Mouse (Mus musculus) embryo, embryonic 9.5 days (tissue): ENCODE results near the gene Phb2.

Experiments
- DNase-seq: peaks from one replicate; pipeline ENCODE4 v3.0.0-alpha.2; 2017; ENCODE audit errors: extremely low spot score

Gene Phb2

DNA sequence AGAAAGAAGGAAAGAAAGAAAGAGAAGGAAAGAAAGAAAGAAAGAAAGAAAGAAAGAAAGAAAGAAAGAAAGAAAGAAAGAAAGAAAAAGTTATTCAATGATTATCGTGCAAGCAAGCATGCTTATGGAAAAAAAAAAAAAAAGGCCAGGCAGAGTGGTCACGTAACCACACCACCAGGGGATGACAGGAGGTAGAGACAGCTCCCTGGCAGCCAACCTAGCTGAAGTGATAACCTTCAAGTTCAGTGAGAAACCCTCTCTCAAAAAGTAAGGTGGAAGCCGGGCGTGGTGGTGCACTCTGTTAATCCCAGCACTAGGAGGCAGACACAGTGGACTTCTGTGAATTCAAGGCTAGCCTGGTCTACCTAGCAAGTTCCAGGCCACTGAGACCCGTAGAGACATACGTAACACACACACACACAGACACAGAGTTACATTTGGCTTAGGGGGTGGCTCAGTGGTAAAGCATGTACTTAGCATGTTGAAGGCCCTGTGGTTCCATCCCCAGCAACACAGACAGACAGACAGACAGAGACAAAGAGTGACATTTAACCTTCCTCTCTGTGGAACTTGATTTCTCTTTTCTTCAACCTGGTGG is 10.8 kb downstream of the Phb2 start:
- DNase-seq: no peak

DNA sequence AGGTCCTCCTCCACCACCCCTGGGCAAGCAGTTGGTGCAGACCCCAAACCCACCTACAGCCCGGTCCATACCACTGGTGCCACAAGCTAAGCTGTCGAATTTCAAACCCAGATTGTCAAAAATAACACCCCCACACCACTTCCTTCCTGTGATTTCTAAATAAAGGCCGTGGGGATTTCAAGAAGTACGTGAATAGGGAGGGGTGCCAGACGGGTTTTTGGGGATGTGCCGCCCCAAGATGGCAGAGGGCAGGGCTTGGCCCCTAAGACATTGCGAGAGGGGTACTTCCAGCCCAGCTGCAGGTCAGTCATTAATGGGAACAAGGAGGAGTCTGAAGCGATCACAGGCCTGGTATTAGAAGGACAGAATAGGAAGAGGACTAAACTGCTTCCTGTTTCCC is 11.4 kb downstream of the Phb2 start:
- no peak for DNase-seq

DNA sequence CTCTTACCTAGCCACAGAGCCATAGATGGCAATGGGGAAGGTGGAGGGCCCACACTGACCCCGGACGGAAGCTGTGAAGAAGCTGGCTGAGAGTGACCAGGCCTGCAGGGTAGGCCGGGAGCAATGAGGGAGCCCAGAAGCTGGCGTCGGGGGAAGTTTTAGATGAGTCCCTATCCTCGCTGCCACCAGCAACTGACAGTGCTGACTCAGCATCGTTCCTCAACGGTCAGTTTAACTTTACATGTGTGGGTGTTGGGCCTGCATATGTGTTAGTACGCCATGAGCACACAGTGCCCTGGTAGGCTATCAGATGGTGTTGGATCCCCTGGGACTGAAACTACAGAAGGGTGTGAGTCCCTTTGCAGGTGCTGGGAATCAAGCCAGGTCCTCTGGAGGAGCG is 12.3 kb downstream of the Phb2 start:
- no peak for DNase-seq

DNA sequence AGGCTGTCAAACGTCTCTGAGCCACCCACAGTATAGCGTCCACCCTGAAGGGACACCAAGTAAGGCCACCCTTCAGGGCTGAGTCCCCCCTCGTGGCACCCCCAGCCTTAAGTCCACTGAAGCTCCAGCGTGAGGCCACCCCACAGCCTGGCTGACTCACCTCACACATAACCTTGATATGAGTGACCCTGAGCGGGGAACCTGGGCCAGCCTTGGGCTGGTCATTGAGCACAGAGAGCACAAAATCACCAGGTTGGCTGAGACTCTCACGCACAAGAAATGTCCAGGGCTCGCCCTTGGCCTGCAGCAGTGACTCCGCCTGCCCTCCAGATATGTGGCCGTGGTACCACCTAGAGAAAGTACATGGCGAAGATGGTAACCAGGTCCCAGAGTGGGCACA is 16.5 kb downstream of the Phb2 start:
- no peak for DNase-seq

DNA sequence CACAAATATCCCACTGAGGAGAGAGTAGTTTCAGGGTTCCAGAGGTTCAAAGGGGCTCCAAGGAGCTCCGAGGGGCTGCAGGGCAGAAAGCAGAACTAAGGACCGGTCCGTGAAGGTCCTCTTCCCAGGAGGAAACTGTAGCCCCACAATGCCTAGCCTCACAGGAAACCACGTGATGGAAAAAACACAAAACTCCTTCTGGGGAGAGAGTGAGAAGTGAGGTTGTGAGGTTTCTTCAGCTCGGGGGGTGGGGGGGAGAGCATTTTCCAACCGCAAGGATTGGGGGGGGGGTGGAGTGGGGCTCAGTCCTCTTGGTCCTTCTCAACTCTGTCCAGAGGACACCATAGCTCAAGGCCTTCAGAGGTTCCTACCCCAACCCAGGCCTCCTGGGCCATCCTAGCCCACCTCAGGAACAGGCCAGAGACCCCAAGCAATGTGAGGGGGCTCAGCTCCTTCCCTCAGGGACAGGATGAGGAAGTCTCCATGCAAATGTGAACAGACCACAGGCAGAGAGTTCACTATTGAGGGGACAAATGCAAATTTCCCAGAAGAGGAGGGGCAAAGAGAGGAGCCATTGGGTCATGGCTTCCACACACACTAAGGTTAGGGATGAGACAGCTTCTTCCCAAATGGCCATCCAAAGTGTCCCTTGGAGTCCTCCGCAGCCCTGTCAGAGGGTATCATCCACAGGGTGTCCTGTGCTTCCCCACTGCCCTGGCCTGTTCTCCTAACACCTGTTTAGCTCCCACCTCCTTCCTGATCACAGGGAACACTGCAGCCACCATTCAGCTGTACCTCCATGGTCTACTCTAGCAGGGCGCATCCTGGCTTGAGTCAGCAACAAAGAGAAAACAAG is 17.9 kb downstream of the Phb2 start:
- DNase-seq: no peak

DNA sequence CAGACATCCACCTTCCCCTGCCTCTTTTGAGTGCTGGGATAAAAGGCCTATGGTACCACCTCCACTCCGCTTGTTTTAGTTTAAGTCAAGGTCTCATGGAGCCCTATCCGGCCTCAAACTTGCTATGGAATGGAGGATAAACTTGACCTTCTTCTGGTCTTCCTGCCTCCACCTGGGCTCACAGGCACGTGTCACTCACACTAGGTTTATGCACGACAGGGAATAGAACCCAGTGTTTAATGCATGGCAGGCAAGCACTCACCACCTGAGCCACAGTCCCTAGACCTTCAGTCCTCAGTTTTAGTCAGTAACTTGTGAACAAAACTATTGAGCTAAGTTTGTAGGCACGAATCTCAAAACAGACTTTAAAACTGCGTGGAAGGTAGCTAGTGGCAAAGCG is 18.9 kb downstream of the Phb2 start:
- no peak for DNase-seq

DNA sequence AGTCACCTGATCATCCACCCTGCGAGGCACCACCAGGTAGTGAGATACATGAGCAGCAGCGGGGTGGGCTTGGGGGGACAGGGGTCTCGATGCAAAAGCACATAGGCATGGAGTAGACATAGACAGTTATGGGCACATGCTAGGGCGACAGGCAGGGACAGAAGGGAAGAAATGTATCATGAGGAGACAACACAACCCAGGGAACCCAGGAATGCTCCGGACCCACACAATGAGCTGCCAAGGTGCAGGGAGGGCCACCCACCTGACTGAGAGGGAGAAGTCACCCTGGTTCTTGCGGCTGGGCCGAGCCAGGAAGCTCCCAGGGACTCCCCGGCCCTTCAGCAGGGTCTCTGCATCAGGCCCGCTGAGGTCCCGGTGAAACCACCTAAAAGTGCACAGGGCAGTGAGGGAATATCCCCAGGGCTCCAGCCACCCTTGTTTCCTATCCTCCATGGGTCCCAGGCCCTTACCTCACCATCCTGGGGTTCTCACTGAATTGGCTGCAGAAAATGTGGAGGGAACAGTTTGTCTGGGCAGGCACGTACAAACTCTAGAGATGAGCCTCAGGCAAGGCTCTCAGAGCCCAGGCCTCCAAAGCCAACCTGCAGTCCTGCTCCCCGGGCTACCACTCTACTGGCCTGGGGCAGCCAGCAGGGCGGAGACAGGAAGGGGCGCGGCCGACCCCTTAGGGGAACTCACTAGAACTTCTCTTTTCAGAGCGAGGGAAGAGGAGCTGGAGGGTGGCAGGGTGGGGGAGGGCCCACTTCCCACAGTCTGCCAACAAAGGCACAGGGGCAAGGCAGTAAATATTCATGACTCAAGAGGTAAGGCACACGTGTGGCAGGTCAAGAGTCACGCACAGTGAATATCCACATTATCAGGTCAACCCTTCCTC is 20.6 kb downstream of the Phb2 start:
- no peak for DNase-seq

DNA sequence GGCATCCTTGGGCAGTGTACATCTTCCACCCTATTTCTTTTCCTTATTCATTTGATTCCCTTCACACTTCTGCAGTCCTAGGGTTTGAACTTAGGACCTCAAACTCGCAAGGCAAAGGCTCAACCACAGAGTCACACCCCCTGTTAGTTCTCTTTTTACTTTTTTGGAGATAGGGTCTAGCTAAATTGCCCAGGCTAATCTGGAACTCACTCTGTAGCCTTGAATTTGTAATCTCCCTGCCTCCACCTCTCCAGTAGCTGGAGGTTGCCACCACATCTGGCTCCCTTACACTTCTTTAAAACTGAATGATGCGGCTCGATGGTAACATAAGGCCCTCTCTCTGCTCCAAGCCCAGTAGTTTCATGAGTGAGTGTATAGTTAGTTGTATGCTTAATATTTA is 22.3 kb downstream of the Phb2 start:
- DNase-seq: no peak

DNA sequence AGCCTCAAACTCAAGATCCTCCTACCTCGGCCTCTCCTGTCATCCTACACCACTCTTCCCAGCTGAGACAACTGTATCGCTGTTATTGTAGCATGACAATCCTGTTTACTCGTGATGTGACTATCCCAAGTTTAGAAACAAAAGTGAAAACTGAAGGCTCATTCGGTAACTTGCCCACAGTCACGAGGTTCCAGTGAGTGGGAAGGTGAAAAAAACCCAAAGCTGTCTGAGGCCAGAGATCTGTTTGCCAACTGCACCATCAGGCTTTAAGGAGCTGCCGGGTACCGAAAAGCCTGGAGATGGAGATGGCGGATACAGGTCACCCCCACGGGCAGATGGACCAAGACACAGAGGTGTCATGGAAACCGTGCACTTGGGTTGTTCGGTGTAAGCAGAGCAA is 24.9 kb downstream of the Phb2 start:
- no peak for DNase-seq

DNA sequence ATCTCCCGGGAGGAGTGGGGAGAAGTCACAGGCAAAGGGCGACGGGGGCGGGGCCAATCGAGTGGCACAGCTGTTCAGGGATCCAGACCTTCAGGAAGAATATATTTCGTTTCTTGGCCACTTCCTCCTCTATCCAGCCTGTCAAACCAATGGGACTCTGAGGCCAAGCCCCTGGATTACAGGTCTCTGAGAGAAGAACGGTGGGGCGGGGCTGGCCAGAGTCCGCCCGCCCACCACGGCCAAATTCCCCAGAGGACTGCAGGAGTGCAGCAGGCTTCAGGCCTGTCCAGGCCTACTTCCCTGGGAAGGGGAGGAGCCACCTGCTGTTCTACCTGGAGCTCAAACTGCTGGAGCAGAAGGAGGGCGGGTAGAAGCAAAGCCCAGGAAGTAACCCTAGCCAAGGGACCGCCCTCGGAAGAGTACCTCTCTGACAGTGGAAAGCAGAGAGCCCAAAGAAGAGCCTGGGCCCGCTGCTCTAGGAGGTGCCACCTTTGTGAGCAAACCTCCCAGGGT is 26.4 kb downstream of the Phb2 start, which contains the start of gene Ptpn6:
TSS of gene Ptpn6 (minus strand) at position 204 of the 513 bp plus-strand sequence.
- DNase-seq: peak; percentile 54

DNA sequence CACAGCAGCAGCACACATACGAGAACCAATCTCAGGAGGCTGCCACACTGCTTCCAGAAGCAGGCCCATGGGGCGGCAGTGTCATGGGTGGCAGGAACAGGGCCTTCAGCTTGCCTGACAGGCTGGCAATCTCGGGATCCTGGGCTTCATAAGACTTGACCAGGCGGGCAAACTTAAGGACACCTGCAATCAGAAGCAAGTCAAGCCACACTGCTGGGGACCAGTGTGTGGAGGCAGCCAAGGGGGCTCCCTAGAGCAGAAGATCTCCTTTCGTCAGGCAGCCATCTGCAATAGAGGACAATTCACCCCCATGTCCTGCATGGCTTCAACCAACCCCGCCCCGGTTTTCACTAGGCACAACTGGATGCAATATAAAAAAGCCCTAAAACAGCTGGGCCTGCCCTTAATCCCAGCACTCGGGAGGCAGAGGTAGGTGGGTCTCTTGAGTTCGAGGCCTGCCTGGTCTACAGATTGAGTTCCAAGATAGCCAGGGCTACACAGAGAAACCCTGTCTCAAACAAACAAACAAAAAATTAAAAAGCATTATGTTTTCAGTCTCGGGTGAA is 27.2 kb downstream of the Phb2 start:
- DNase-seq: no peak

DNA sequence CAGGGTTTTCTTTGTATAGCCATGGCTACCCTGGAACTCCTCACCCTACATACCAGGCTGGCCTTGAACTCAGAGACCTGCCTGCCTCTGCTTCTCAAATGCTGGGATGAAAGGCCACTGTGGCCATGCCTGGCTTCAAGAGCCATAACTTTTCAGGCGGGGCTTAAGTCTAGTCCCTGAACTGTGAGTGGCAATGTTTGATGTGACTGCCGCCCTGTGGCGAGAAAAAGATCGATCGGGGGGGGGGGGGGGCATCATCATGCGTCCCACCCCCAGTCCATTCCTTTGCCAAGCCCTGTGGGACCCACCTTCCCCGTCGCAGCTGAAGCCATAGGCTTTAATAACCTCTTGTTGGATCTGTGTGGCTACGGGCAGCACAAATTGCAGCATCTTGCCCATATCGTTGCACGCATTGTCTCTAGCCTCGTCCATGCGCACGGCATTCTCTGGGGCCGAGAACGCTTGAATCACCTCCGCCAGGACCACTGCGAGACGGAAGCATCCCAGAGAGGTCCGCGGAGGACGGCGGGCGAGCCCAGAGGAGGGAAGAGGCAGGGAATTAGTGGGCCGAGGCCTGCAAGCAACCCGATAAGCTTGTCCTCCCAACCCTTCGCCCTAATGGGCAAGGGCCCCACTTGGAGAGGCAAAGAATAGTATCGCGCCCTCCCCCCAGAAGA is 28.2 kb downstream of the Phb2 start:
- no peak for DNase-seq

DNA sequence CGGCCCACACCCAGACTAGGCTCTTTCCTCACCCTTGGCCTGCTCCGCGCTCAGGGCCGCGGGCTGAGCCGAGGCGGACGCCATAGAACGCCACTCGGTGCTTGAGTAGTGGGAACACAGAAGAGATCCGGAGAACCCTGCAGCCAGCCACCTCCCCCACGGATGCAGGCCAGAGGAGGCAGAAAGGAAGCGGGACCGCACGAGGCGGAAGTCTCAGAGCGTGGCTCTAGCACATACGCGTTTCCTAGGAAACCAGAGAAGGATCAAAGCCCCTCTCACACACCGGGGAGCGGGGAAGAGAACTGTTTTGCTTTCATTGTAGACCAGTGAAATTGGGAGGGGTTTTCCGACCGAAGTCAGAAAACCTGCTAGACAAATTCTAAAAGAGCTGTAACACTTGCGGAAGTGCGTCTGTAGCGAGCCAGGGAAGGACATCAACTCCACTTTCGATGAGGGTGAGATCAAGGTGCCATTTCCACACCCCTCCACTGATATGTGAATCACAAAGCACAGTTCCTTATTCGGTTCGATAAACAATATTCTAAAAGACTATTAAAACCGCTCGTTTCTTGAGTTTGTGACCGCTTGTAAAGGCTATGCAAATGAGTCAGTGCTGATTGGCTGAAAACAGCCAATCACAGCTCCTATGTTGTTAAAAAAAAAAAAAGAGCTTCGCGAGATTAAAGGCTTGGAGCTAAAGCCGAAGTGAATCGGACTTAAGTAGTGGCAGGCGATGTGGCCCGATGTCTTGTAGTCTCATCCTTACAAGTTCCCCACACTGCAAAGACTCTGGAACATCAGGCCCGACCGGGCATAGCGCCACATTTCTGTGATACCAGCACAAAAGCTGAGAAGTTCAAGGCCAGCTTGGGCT is 29.0 kb downstream of the Phb2 start, which contains the start of gene Grcc10:
TSS of gene Grcc10 (minus strand) at position 487 of the 874 bp plus-strand sequence.
- DNase-seq: peak; percentile 95

DNA sequence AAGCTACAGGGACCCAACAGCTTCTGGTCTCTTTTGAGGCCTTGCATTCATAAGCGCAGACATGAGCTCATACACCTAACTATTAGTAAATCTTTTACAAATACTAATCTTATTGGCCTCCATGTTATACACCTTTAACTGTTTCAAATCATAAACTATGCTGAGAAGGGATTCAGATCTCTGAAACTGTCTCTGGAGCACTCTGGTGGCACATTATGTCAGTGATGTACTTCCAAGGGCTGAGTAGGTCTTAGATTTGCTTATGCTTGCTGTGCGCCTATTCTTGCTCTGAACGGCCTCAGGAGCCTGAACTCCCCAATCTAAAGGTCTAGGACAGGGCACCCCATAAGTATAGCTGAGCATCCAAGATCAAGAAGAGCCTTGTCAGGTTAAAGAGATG is 29.7 kb downstream of the Phb2 start:
- DNase-seq: no peak

DNA sequence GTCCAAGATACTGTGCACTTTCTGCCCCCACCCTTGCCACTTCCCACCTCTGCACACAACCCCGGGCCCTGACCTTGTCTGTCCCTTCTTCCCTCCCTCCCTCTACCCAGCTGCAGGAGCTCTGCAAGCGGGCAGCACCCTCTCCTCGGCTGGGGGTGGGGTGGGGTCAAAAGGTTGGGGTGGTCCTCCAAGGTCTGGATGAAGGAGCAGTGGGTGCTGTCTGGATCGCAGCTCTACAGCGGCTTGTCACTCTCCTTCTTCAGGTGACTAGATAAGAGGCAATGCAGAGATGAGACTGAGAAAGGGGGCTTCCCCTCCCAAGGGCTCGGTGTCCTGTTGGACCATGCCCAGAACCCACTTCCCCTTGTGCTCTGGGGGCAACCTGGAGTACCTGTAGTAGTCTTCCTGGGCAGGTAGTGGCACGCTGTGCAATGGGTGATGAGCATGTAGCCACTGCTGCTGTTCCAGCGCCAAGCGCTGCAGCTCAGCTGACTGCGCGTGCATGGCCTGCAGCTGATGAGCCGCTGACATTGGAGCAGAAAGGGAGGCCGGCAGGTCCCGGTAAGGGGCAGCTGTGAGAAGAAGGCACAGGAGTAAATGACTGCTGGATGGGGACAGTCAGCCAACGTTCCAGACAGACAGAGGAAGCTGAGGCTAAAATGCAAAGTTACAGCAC is 30.8 kb downstream of the Phb2 start:
- no peak for DNase-seq

DNA sequence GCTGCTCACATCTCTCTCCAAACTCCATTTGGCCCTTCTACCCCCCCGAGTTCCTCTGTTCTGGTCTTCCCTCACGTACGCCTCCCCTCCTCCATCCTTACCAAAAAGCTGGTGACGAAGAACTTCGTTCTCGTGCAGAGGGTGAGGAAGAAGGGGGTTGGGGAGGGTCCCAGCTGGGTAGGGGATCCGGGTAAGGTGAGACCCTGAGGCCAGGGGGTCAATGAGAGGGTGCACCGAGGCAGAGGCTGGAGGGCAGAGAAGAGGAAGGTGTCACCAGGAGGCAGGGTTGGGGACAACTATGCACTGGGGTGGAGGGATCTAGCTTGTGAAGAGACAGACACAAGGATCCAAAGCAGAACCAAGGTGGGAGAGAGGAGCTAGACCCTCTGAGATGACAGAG is 31.5 kb downstream of the Phb2 start:
- no peak for DNase-seq

DNA sequence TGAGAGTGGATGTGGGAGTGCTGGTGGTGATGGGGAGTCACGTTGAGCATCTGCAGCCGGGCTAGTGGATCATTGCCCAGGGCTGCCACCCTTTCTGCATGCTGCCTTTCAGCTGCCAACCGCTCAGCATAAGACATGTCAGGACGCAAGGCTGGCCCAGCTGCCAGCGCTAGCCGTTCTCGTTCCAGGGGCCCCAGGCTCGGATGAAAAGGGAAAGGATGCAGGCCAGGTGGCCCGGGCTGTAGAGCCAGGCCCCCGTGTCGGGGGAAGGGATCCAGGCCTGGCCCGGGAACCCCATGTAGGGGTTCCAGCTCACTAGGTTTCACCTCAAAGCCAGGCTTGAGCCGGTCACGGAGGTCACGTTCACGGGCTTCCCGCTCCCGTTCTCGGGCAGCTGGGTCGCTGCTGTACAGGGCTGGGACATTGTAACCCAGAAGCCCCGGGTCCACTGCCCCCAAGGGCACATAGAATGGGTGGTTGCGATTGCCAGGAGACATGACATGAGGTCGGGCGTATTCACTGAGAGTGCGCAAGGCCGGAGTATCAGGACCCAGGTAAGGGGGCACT is 32.7 kb downstream of the Phb2 start:
- no peak for DNase-seq

DNA sequence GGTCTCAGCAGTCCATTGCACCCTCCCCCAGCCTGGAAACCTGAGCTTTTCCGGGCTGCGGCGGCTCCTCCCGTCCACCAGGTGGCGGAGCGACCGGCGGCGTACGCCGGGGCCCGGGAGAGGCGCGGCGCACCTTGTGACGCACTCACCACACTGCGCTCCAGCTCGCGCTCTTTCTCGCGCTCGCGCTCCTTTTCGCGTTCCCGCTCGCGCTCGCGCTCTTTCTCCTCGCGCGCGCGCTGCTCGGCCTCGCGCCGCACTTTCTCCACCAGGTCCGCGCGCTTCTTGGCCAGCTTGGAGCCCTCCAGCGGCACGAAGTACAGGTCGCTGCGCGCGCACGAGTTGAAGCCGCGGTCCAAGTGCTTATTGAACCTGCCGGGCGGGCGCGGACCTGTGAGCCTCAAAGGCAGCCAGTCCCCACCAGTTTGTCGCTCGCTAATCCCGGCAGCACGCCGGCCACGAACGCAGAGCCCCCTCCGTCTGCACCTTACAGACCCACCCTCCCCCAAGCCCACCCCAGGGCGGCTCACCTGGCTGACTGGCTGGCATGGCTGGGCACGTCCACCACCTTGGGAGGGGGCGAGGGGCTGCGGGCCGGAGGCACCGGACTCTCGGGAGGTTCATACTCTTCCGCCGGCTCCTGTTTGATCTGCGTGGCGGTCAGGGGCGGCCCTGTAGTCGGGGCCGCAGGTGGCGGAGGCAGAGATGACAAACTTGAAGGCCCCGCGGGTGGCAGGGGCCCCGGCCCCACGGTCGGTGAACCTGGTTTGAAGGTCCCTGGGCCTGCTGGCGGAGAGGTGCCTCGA is 33.6 kb downstream of the Phb2 start:
- peak; percentile 95 for DNase-seq

DNA sequence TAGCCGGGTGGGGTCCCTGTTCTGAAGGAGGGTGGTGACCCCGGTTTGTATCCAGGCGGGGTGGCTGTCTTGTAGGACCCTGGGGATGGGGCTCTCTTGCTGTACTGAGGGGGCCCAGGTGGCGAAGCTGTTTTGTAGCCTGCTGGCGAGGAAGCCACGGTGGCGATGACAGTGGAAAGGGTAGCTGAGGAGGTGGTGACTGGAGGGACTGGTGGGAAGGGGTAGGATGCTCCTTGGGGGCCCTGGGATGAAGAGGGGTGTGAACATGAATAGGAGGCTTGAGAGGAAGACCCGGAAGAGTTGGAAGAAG is 34.1 kb downstream of the Phb2 start:
- DNase-seq: no peak
